Mouse (Mus musculus): ENCODE measurements around the gene Srsf4. TPM values are rescaled to one million over a fixed set of nuclear protein-coding genes. Genes with fewer than 3 reads are reported as not detected.
A peak's percentile ranks its signal among the peaks of the same experiment; 100 is the strongest.

Gene Srsf4
- total RNA-seq, 2 experiments from 2014 or later: 70.8 to 72.8 TPM

- Histone ChIP-seq H3K27ac (no peak overlapping the region), H3K4me3 (no peak overlapping the region)
- no peak for TF ChIP-seq CTCF (IDR thresholded peaks at IDR 0.05)
- DNase-seq (ENCODE audit: extremely low spot score in 1 of 2, low spot score in 2 of 2): no peak
- intact Hi-C loops (cut with DNase I): no loop called here
These were observed 44.7 kb downstream of the Srsf4 start for GRCm38 (mm10) chr4:131918026-131918533.

GRCm38 (mm10) chr4:131918711-131919500 is 45.5 kb downstream of the Srsf4 start:
- no peak overlapping the region for H3K27ac ChIP-seq
- no peak overlapping the region for H3K4me3 ChIP-seq
- no peak for TF ChIP-seq CTCF (IDR thresholded peaks at IDR 0.05)
- no peak for DNase-seq (ENCODE audit: extremely low spot score in 1 of 2, low spot score in 2 of 2)
- intact Hi-C loops (cut with DNase I): no loop called here

GRCm38 (mm10) chr4:131919506-131920140 is 46.2 kb downstream of the Srsf4 start:
- no peak for DNase-seq (ENCODE audit: extremely low spot score in 1 of 2, low spot score in 2 of 2)
- TF ChIP-seq CTCF (IDR thresholded peaks at IDR 0.05): no peak
- intact Hi-C loops (cut with DNase I): no loop called here
- Histone ChIP-seq H3K4me3 (peak overlapping the region; percentile 31), H3K27ac (peak overlapping the region; percentile 66)

GRCm38 (mm10) chr4:131920141-131920594 is 46.8 kb downstream of the Srsf4 start:
- Histone ChIP-seq H3K4me3 (peak overlapping the region; percentile 31), H3K27ac (peak overlapping the region; percentile 66)
- intact Hi-C loops (cut with DNase I): no loop called here
- peak in 1 of 2 experiments; percentile 21 for DNase-seq (ENCODE audit: extremely low spot score in 1 of 2, low spot score in 2 of 2)
- no peak for TF ChIP-seq CTCF (IDR thresholded peaks at IDR 0.05)

- peak overlapping the region; percentile 76 for H3K27ac ChIP-seq
- no peak for TF ChIP-seq CTCF (IDR thresholded peaks at IDR 0.05)
- intact Hi-C loops (cut with DNase I): no loop called here
- DNase-seq (ENCODE audit: extremely low spot score in 1 of 2, low spot score in 2 of 2): peak; percentile 41 to 65
- peak overlapping the region; percentile 54 for H3K4me3 ChIP-seq
These were observed 47.4 kb downstream of the Srsf4 start for GRCm38 (mm10) chr4:131920595-131921351.

GRCm38 (mm10) chr4:131921461-131922346 is 48.3 kb downstream of the Srsf4 start, which contains the start of gene Tmem200b:
TSS of gene Tmem200b (plus strand) at chr4:131921771.
- intact Hi-C loops (cut with DNase I): no loop called here
- Histone ChIP-seq H3K27ac (peak within 1 kb of the TSS; percentile 76), H3K4me3 (peak within 1 kb of the TSS; percentile 54)
- no peak for TF ChIP-seq CTCF (IDR thresholded peaks at IDR 0.05)
- DNase-seq (ENCODE audit: extremely low spot score in 1 of 2, low spot score in 2 of 2): peak; percentile 60 to 66

- Histone ChIP-seq H3K4me3 (peak overlapping the region; percentile 54), H3K27ac (peak overlapping the region; percentile 45; the same call in 1 of the 2 replicates)
- no peak for TF ChIP-seq CTCF (IDR thresholded peaks at IDR 0.05)
- intact Hi-C loops (cut with DNase I): no loop called here
- no peak for DNase-seq (ENCODE audit: extremely low spot score in 1 of 2, low spot score in 2 of 2)
These were observed 49.0 kb downstream of the Srsf4 start for GRCm38 (mm10) chr4:131922404-131922803.

- no peak for DNase-seq (ENCODE audit: extremely low spot score in 1 of 2, low spot score in 2 of 2)
- TF ChIP-seq CTCF (IDR thresholded peaks at IDR 0.05): no peak
- intact Hi-C loops (cut with DNase I): no loop called here
- H3K4me3 ChIP-seq: no peak overlapping the region
- peak overlapping the region; percentile 7; the same call in 1 of the 2 replicates for H3K27ac ChIP-seq
These were observed 50.8 kb downstream of the Srsf4 start for GRCm38 (mm10) chr4:131924096-131924810.

- DNase-seq (ENCODE audit: extremely low spot score in 1 of 2, low spot score in 2 of 2): no peak
- Histone ChIP-seq H3K27ac (no peak overlapping the region), H3K4me3 (no peak overlapping the region)
- TF ChIP-seq CTCF (IDR thresholded peaks at IDR 0.05): no peak
- intact Hi-C loops (cut with DNase I): no loop called here
These were observed 55.7 kb downstream of the Srsf4 start for GRCm38 (mm10) chr4:131929146-131929545.

- Histone ChIP-seq H3K27ac (no peak overlapping the region), H3K4me3 (no peak overlapping the region)
- intact Hi-C loops (cut with DNase I): no loop called here
- no peak for DNase-seq (ENCODE audit: extremely low spot score in 1 of 2, low spot score in 2 of 2)
- no peak for TF ChIP-seq CTCF (IDR thresholded peaks at IDR 0.05)
These were observed 66.0 kb downstream of the Srsf4 start for GRCm38 (mm10) chr4:131939459-131939858.
